Mouse (Mus musculus) v-Abl transformed pro-B cells (cell line): ENCODE measurements around the gene Gpr19.

Experiments used
- in situ Hi-C, 2 experiments: fragments of 400-800 bp; cut with MboI; formaldehyde crosslinking; loops; one replicate each; pipeline ENCODE4 v1.15.1; 2025; ENCODE audit not compliant: unreplicated experiment in 2 of 2

Gene Gpr19

GRCm38 (mm10) chr6:134896570-134897436 lies 1.6 kb downstream of the Gpr19 start:
- in situ Hi-C loops = loop anchor here (5.0 kb wide), 1 partner anchor 35 kb away; no protein-coding TSS in a partner anchor

- in situ Hi-C loops = no loop called here
Measured at GRCm38 (mm10) chr6:134890436-134890835, 7.9 kb downstream of the Gpr19 start.

GRCm38 (mm10) chr6:134889763-134890162 lies 8.6 kb downstream of the Gpr19 start:
- in situ Hi-C loops = no loop called here

- in situ Hi-C loops = no loop called here
Measured at GRCm38 (mm10) chr6:134888563-134889017, 9.8 kb downstream of the Gpr19 start.

- in situ Hi-C loops = no loop called here
Measured at GRCm38 (mm10) chr6:134887711-134888449, 10.5 kb downstream of the Gpr19 start.

GRCm38 (mm10) chr6:134887008-134887407 lies 11.4 kb downstream of the Gpr19 start:
- in situ Hi-C loops = no loop called here

GRCm38 (mm10) chr6:134886475-134886874 lies 11.9 kb downstream of the Gpr19 start:
- in situ Hi-C loops = no loop called here

GRCm38 (mm10) chr6:134885515-134885914 lies 12.9 kb downstream of the Gpr19 start:
- in situ Hi-C loops = no loop called here

GRCm38 (mm10) chr6:134883661-134884060 lies 14.7 kb downstream of the Gpr19 start:
- in situ Hi-C loops = no loop called here

- in situ Hi-C loops = no loop called here
Measured at GRCm38 (mm10) chr6:134880046-134880445, 18.3 kb downstream of the Gpr19 start.

GRCm38 (mm10) chr6:134879556-134879955 lies 18.8 kb downstream of the Gpr19 start:
- in situ Hi-C loops = loop anchor here in 1 of 2 experiments (5.0 kb wide), 1 partner anchor 68 kb away; no protein-coding TSS in a partner anchor

GRCm38 (mm10) chr6:134877892-134878291 lies 20.5 kb downstream of the Gpr19 start:
- in situ Hi-C loops = loop anchor here in 1 of 2 experiments (5.0 kb wide), 1 partner anchor 69 kb away; no protein-coding TSS in a partner anchor

GRCm38 (mm10) chr6:134877276-134877675 lies 21.1 kb downstream of the Gpr19 start:
- in situ Hi-C loops = loop anchor here in 1 of 2 experiments (5.0 kb wide), 1 partner anchor 70 kb away; no protein-coding TSS in a partner anchor

- in situ Hi-C loops = loop anchor here in 1 of 2 experiments (5.0 kb wide), 1 partner anchor 71 kb away; no protein-coding TSS in a partner anchor
Measured at GRCm38 (mm10) chr6:134876795-134877194, 21.6 kb downstream of the Gpr19 start.

GRCm38 (mm10) chr6:134873018-134873417 lies 25.4 kb downstream of the Gpr19 start:
- in situ Hi-C loops = loop anchor here in 1 of 2 experiments (5.0 kb wide), 1 partner anchor 74 kb away; no protein-coding TSS in a partner anchor

- in situ Hi-C loops = loop anchor here in 1 of 2 experiments (5.0 kb wide), 1 partner anchor 75 kb away; no protein-coding TSS in a partner anchor
Measured at GRCm38 (mm10) chr6:134872236-134872635, 26.1 kb downstream of the Gpr19 start.

- in situ Hi-C loops = loop anchor here in 1 of 2 experiments (5.0 kb wide), 1 partner anchor 76 kb away; no protein-coding TSS in a partner anchor
Measured at GRCm38 (mm10) chr6:134870887-134871286, 27.5 kb downstream of the Gpr19 start.

- in situ Hi-C loops = loop anchor here in 1 of 2 experiments (5.0 kb wide), 1 partner anchor 77 kb away; no protein-coding TSS in a partner anchor
Measured at GRCm38 (mm10) chr6:134870209-134870742, 28.1 kb downstream of the Gpr19 start.

- in situ Hi-C loops = no loop called here
Measured at GRCm38 (mm10) chr6:134867325-134867724, 31.1 kb downstream of the Gpr19 start.

GRCm38 (mm10) chr6:134866113-134866512 lies 32.3 kb downstream of the Gpr19 start:
- in situ Hi-C loops = no loop called here
